Comparison of ENCODE assay signal across 6 mouse cellular contexts in genomic region chr3:64727187-64727970, GRCm38 (mm10).
DNase-seq lines count a peak whose midpoint lies in the region; ATAC-seq and TF ChIP-seq lines count a peak whose summit lies in the region.
"Not testable (repeated sequence)": the region's sequence is repeated elsewhere in the genome, so short reads cannot be mapped to it uniquely, and the experiment has no call there.

No protein-coding gene starts in this region.

- H3K9me3 ChIP-seq in hindbrain, postnatal 0 days (ENCODE audit: low read length) = not testable (repeated sequence)

- not testable (repeated sequence) for H3K4me3 ChIP-seq in hindbrain, postnatal 0 days (ENCODE audit: low read length)

- ATAC-seq in hindbrain, postnatal 0 days = not testable (repeated sequence)

- not testable (repeated sequence) for H3K27ac ChIP-seq in hindbrain, postnatal 0 days

- not testable (repeated sequence) for H3K36me3 ChIP-seq in hindbrain, postnatal 0 days (ENCODE audit: insufficient read depth, low read length)

- 48% methylated on average over 3 of the region's 3 CpGs for WGBS in hindbrain, postnatal 0 days

- peak; percentile 8 for DNase-seq in brain, adult 2 months (ENCODE audit: low read depth, low spot score)
- DNase-seq in cerebellum, adult 11-12 months = peak; percentile 14
- DNase-seq in cerebellum, adult 9-10 months = peak; percentile 58
- DNase-seq in cerebellum, postnatal 14 days = peak; percentile 44 to 48
- DNase-seq in hindbrain, postnatal 0 days (ENCODE audit: low spot score) = peak; percentile 21
- peak; percentile 58 for DNase-seq in retina, embryonic 14.5 days (ENCODE audit: low spot score)

- not testable (repeated sequence) for H3K4me1 ChIP-seq in hindbrain, postnatal 0 days (ENCODE audit: insufficient read depth, low read length)

- H3K27me3 ChIP-seq in hindbrain, postnatal 0 days (ENCODE audit: insufficient read depth, low read length) = not testable (repeated sequence)

- not testable (repeated sequence) for TF ChIP-seq CTCF in hindbrain, postnatal 0 days (IDR thresholded peaks at IDR 0.05; ENCODE audit: low read depth)

- not testable (repeated sequence) for H3K9ac ChIP-seq in hindbrain, postnatal 0 days (replicated peaks; ENCODE audit: low read length)

- not testable (repeated sequence) for H3K4me2 ChIP-seq in hindbrain, postnatal 0 days (ENCODE audit: low read depth, low read length)

Comparison
In these comparisons a context has a peak if more than half of its experiments do, and no peak if none do; other contexts are left out.
1. DNase-seq: peak in every context shown above with its lines; median percentile 58 in cerebellum, adult 9-10 months; 58 in retina, embryonic 14.5 days; 46 in cerebellum, postnatal 14 days; 21 in hindbrain, postnatal 0 days; 14 in cerebellum, adult 11-12 months; 8 in brain, adult 2 months.